Mouse (Mus musculus) cerebellum, postnatal 10 days (tissue): ENCODE data around the gene Psma7.

Experiments
- DNase-seq, 2 experiments: peaks; one replicate each; pipeline ENCODE4 v3.0.0; 2021; ENCODE audit warnings: mixed read lengths in 2 of 2

Gene Psma7

GRCm38 (mm10) chr2:180001635-180002034 is 40.6 kb downstream of the Psma7 start:
- no peak for DNase-seq

GRCm38 (mm10) chr2:179998431-179998830 is 43.8 kb downstream of the Psma7 start:
- no peak for DNase-seq

GRCm38 (mm10) chr2:179993071-179993470 is 49.2 kb downstream of the Psma7 start:
- DNase-seq = no peak

- no peak for DNase-seq
Measured at GRCm38 (mm10) chr2:179989098-179989497, 53.1 kb downstream of the Psma7 start.

- no peak for DNase-seq
Measured at GRCm38 (mm10) chr2:179986437-179987022, 55.7 kb downstream of the Psma7 start.
